Mouse (Mus musculus): Measurements from ENCODE around the gene Gtsf1. TPM values are rescaled to one million over a fixed set of nuclear protein-coding genes. Genes with fewer than 3 reads are reported as not detected.

The Gtsf1 gene
- polyA plus RNA-seq, 1 experiment from 2014 or later: not detected

GRCm38 (mm10) chr15:103365471-103366375 lies 64.5 kb downstream of the Gtsf1 start:
- TF ChIP-seq CTCF (IDR thresholded peaks at IDR 0.05) (no peak), EP300 (IDR thresholded peaks at IDR 0.05) (no peak)
- Histone ChIP-seq H3K4me1 (ENCODE audit: insufficient read depth, low read depth, low read length) (peaks cover 3% of the 10 kb centered on the region; the same call in 1 of the 2 replicates), H3K4me2 (replicated peaks; ENCODE audit: low read depth, low read length) (peak overlapping the region; percentile 90), H3K36me3 (ENCODE audit: insufficient read depth, low read length) (no peaks in the 10 kb centered on the region), H3K9me3 (ENCODE audit: low read length) (no peaks in the 10 kb centered on the region), H3K4me3 (ENCODE audit: low read depth, low read length) (peak overlapping the region; percentile 81), H3K9ac (replicated peaks; ENCODE audit: low read depth) (peak overlapping the region; percentile 94), H3K27me3 (replicated peaks; ENCODE audit: insufficient read depth, low read length) (no peaks in the 10 kb centered on the region), H3K27ac (ENCODE audit: low read length) (peak overlapping the region; percentile 81)
- WGBS: 3% methylated on average over 50 of the region's 51 CpGs
- DNase-seq (ENCODE audit: low spot score) (peak; percentile 54), ATAC-seq (peak; percentile 28)

GRCm38 (mm10) chr15:103364761-103365160 lies 65.5 kb downstream of the Gtsf1 start:
- 44% methylated on average over 4 of the region's 4 CpGs for WGBS
- H3K9ac ChIP-seq (replicated peaks; ENCODE audit: low read depth): peak overlapping the region; percentile 94
- ATAC-seq (no peak), DNase-seq (ENCODE audit: low spot score) (no peak)
- no peaks in the 10 kb centered on the region for H3K9me3 ChIP-seq (ENCODE audit: low read length)
- H3K27me3 ChIP-seq (replicated peaks; ENCODE audit: insufficient read depth, low read length): no peaks in the 10 kb centered on the region
- TF ChIP-seq EP300 (IDR thresholded peaks at IDR 0.05) (no peak), CTCF (IDR thresholded peaks at IDR 0.05) (no peak)
- H3K36me3 ChIP-seq (ENCODE audit: insufficient read depth, low read length): no peaks in the 10 kb centered on the region
- H3K4me2 ChIP-seq (replicated peaks; ENCODE audit: low read depth, low read length): peak overlapping the region; percentile 90
- peak overlapping the region; percentile 81 for H3K4me3 ChIP-seq (ENCODE audit: low read depth, low read length)
- H3K4me1 ChIP-seq (ENCODE audit: insufficient read depth, low read depth, low read length): peaks cover 3% of the 10 kb centered on the region; the same call in 1 of the 2 replicates
- no peak overlapping the region for H3K27ac ChIP-seq (ENCODE audit: low read length)

- 67% methylated on average over 1 of the region's 1 CpGs for WGBS
- Histone ChIP-seq H3K4me3 (ENCODE audit: low read depth, low read length) (no peak overlapping the region), H3K4me1 (ENCODE audit: insufficient read depth, low read depth, low read length) (peaks cover 3% of the 10 kb centered on the region; the same call in 1 of the 2 replicates), H3K27me3 (replicated peaks; ENCODE audit: insufficient read depth, low read length) (no peaks in the 10 kb centered on the region), H3K27ac (ENCODE audit: low read length) (no peak overlapping the region), H3K9ac (replicated peaks; ENCODE audit: low read depth) (no peak overlapping the region), H3K4me2 (replicated peaks; ENCODE audit: low read depth, low read length) (no peak overlapping the region), H3K36me3 (ENCODE audit: insufficient read depth, low read length) (no peaks in the 10 kb centered on the region), H3K9me3 (ENCODE audit: low read length) (no peaks in the 10 kb centered on the region)
- ATAC-seq (no peak), DNase-seq (ENCODE audit: low spot score) (no peak)
- TF ChIP-seq EP300 (IDR thresholded peaks at IDR 0.05) (no peak), CTCF (IDR thresholded peaks at IDR 0.05) (no peak)
Observed at GRCm38 (mm10) chr15:103363809-103364208, 66.5 kb downstream of the Gtsf1 start.

GRCm38 (mm10) chr15:103362950-103363349 lies 67.3 kb downstream of the Gtsf1 start:
- Histone ChIP-seq H3K36me3 (ENCODE audit: insufficient read depth, low read length) (no peaks in the 10 kb centered on the region), H3K4me3 (ENCODE audit: low read depth, low read length) (no peak overlapping the region), H3K4me2 (replicated peaks; ENCODE audit: low read depth, low read length) (no peak overlapping the region), H3K9ac (replicated peaks; ENCODE audit: low read depth) (no peak overlapping the region), H3K9me3 (ENCODE audit: low read length) (no peaks in the 10 kb centered on the region), H3K27ac (ENCODE audit: low read length) (no peak overlapping the region), H3K4me1 (ENCODE audit: insufficient read depth, low read depth, low read length) (peaks cover 3% of the 10 kb centered on the region; the same call in 1 of the 2 replicates), H3K27me3 (replicated peaks; ENCODE audit: insufficient read depth, low read length) (no peaks in the 10 kb centered on the region)
- DNase-seq (ENCODE audit: low spot score) (no peak), ATAC-seq (no peak)
- 78% methylated on average over 3 of the region's 3 CpGs for WGBS
- TF ChIP-seq EP300 (IDR thresholded peaks at IDR 0.05) (no peak), CTCF (IDR thresholded peaks at IDR 0.05) (no peak)

- H3K4me2 ChIP-seq (replicated peaks; ENCODE audit: low read depth, low read length): no peak overlapping the region
- H3K4me1 ChIP-seq (ENCODE audit: insufficient read depth, low read depth, low read length): peaks cover 3% of the 10 kb centered on the region; the same call in 1 of the 2 replicates
- H3K9ac ChIP-seq (replicated peaks; ENCODE audit: low read depth): no peak overlapping the region
- 84% methylated on average over 6 of the region's 7 CpGs for WGBS
- H3K27me3 ChIP-seq (replicated peaks; ENCODE audit: insufficient read depth, low read length): no peaks in the 10 kb centered on the region
- DNase-seq (ENCODE audit: low spot score) (no peak), ATAC-seq (no peak)
- no peak overlapping the region for H3K27ac ChIP-seq (ENCODE audit: low read length)
- H3K9me3 ChIP-seq (ENCODE audit: low read length): no peaks in the 10 kb centered on the region
- H3K36me3 ChIP-seq (ENCODE audit: insufficient read depth, low read length): no peaks in the 10 kb centered on the region
- H3K4me3 ChIP-seq (ENCODE audit: low read depth, low read length): no peak overlapping the region
- TF ChIP-seq EP300 (IDR thresholded peaks at IDR 0.05): no peak
- no peak for TF ChIP-seq CTCF (IDR thresholded peaks at IDR 0.05)
Observed at GRCm38 (mm10) chr15:103362333-103362732, 67.9 kb downstream of the Gtsf1 start.

GRCm38 (mm10) chr15:103361269-103361668 lies 69.0 kb downstream of the Gtsf1 start:
- Histone ChIP-seq H3K27me3 (replicated peaks; ENCODE audit: insufficient read depth, low read length) (no peaks in the 10 kb centered on the region), H3K9me3 (ENCODE audit: low read length) (no peaks in the 10 kb centered on the region), H3K4me2 (replicated peaks; ENCODE audit: low read depth, low read length) (no peak overlapping the region), H3K9ac (replicated peaks; ENCODE audit: low read depth) (no peak overlapping the region), H3K36me3 (ENCODE audit: insufficient read depth, low read length) (0 out of 2 replicates have a peak, but pooled peaks cover 5% of the 10 kb centered on the region), H3K4me1 (ENCODE audit: insufficient read depth, low read depth, low read length) (peaks cover 3% of the 10 kb centered on the region; the same call in 1 of the 2 replicates), H3K27ac (ENCODE audit: low read length) (no peak overlapping the region), H3K4me3 (ENCODE audit: low read depth, low read length) (no peak overlapping the region)
- DNase-seq (ENCODE audit: low spot score) (no peak), ATAC-seq (no peak)
- WGBS: 39% methylated on average over 1 of the region's 1 CpGs
- TF ChIP-seq EP300 (IDR thresholded peaks at IDR 0.05) (no peak), CTCF (IDR thresholded peaks at IDR 0.05) (no peak)

All from lung, postnatal 0 days (tissue).